Mouse (Mus musculus) G1E (cell line): ENCODE data around the gene Gm14548.
"Not testable (repeated sequence)": the region's sequence is repeated elsewhere in the genome, so short reads cannot be mapped to it uniquely, and the experiment has no call there.

Source experiments
- CTCF ChIP-seq: IDR thresholded peaks from 2 replicates; pipeline ENCODE4 v1.5.1; 2012; ENCODE audit warnings: low read depth, low read length, inconsistent platforms, mixed read lengths
- GATA1 ChIP-seq: IDR thresholded peaks from 2 replicates; pipeline ENCODE4 v1.6.1; 2012; ENCODE audit warnings: borderline replicate concordance, low read length, inconsistent platforms, mixed read lengths
- GATA2 ChIP-seq: IDR thresholded peaks from 2 replicates; pipeline ENCODE4 v1.6.1; 2012; ENCODE audit warnings: low read depth, low read length, inconsistent platforms, borderline replicate concordance
- POLR2AphosphoS5 ChIP-seq: IDR thresholded peaks from 2 replicates; pipeline ENCODE4 v1.6.1; 2012; ENCODE audit warnings: low read depth, low read length, inconsistent platforms; ENCODE audit not compliant: insufficient replicate concordance
- TAL1 ChIP-seq: conservative IDR thresholded peaks from 2 replicates; pipeline ENCODE4 v1.6.1; 2012; ENCODE audit warnings: low read depth, low read length, inconsistent platforms, mixed read lengths

DNA sequence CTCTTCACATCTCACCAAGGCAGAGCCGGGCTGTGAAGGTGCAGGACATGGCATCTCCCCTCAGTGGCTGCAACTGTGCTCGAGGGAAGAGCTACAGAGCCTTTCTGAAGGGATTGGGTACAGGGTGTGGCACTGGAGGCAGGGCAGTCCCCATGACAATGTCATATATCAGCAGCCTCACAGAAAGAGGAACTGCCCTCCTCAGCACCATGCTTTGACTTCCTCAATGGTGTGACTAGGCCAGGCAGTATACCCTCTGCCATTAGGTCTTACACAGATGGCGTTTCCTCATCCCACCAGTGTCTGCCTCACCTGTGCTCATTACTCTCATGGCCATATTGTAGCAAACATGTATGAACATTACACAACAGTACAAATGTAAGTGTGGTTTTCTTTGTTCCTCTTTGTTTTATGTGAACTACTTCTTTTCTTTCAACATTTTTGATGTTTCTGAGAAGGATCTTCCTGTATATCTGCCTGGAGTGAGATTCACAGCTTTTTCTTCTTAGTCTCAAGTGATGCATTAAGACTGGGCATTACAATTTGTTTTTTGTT is at the start of gene Gm14548:
- not testable (repeated sequence) for TF ChIP-seq CTCF, TAL1, GATA1, POLR2AphosphoS5, GATA2
